ENCODE assay signal across 14 mouse cellular contexts in the genomic region with DNA sequence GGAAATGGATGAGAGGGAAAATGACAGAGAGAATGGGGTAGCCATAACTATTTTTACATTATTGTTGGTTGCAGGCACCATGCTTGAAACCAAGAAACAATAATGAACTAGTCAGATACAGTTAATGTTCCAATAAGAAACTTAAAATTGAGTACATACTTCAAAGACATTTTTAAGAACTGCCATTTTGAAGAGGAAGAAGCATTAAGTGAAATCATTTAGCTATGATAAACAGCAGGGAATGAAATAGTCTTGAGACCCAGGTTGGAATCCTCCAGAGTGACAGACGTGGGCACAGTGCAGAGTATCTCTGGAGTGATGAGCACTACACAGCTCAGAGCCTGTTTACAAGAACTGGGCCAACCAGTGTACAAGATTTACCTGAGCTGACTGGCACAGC.
DNase-seq lines count a peak whose midpoint lies in the region.
"Had no signal": no experiment of that assay in that cellular context is flagged by ENCODE, and none has a peak within 500 bp of the region (broad histone marks: within the 10 kb centered on the region; RNA-seq: fewer than 3 reads in every experiment).

TSS of gene Olfr17 (plus strand) at position 301 of the 400 bp plus-strand sequence.

- DNase-seq in R1 (ENCODE audit: low read depth, low spot score): peak; percentile 0
- no peak for DNase-seq in neural tube, embryonic 10.5 days (ENCODE audit: extremely low spot score, low spot score)
- DNase-seq: adrenal gland, adult 2 months; adrenal gland, adult 8-10 months; adrenal gland, postnatal 10 days; adrenal gland, postnatal 14 days; adrenal gland, postnatal 25 days; adrenal gland, postnatal 36 days; B cell, adult 2 months; cerebellum, adult 11 months; cerebellum, adult 11-12 months; cerebellum, adult 18-20 months; cerebellum, adult 2 months; cerebellum, adult 8-10 months had no signal
